Mouse (Mus musculus) cerebellum, adult 2 months (tissue): ENCODE measurements around the gene Adam17. TPM values are rescaled to one million over a fixed set of nuclear protein-coding genes. Genes with fewer than 3 reads are reported as not detected.

ENCODE experiments used
- DNase-seq, 2 experiments: peaks; one replicate each; pipeline ENCODE4 v3.0.0; 2021
- H3K27ac ChIP-seq: fragments of 200-500 bp; 2 replicates; pipeline ENCODE4 v1.5.1; 2012; ENCODE audit warnings: low read length, control low read depth, inconsistent platforms; ENCODE audit not compliant: insufficient read depth
- H3K27me3 ChIP-seq: fragments of 200-500 bp; 2 replicates; pipeline ENCODE4 v1.6.1; 2012; ENCODE audit warnings: inconsistent platforms, mild to moderate bottlenecking, low read length, moderate library complexity; ENCODE audit not compliant: control insufficient read depth, insufficient read depth
- H3K4me1 ChIP-seq: fragments of 200-500 bp; 2 replicates; pipeline ENCODE4 v1.6.1; 2011; ENCODE audit warnings: low read length; ENCODE audit not compliant: control insufficient read depth, insufficient read depth
- H3K4me3 ChIP-seq: fragments of 200-500 bp; replicated peaks from 2 replicates; pipeline ENCODE3; 2011; ENCODE audit warnings: mild to moderate bottlenecking, low read depth, low read length, control low read depth; ENCODE audit not compliant: insufficient read depth
- CTCF ChIP-seq: fragments of 200-500 bp; IDR thresholded peaks from 2 replicates; pipeline ENCODE4 v1.5.1; 2011; ENCODE audit warnings: low read depth, mild to moderate bottlenecking, control low read depth, low read length, moderate library complexity, borderline replicate concordance; ENCODE audit not compliant: insufficient read depth
- POLR2A ChIP-seq: fragments of 200-500 bp; IDR thresholded peaks from 2 replicates; pipeline ENCODE4 v1.6.1; 2011; ENCODE audit warnings: low read length, control low read depth, borderline replicate concordance; ENCODE audit not compliant: insufficient read depth
- WGBS: fragments of 180-500 bp; shearing (Covaris S2); methylation state at CpG from one replicate; pipeline ENCODE4 v1.1.7; 2018; 5-methylcytosine and 5-hydroxymethylcytosine counted together
- polyA plus RNA-seq: library from polyadenylated mRNA; depleted of rRNA; stranded (reverse); fragments of >200 nt; gene quantifications from 2 replicates; pipeline ENCODE4 v1.2.3, GENCODE M21; 2012

Adam17 gene
- polyA plus RNA-seq, 1 experiment = 19.0 TPM

- Histone ChIP-seq H3K4me3 (no peak overlapping the region), H3K4me1 (peaks cover 2% of the 10 kb centered on the region), H3K27me3 (no peaks in the 10 kb centered on the region), H3K27ac (no peak overlapping the region)
- no peak for DNase-seq
- TF ChIP-seq CTCF (no peak), POLR2A (no peak)
- 96% methylated on average over 5 of the region's 5 CpGs for WGBS
These were observed 4.4 kb downstream of the Adam17 start for GRCm38 (mm10) chr12:21369087-21369410.

- WGBS = 94% methylated on average over 9 of the region's 9 CpGs
- Histone ChIP-seq H3K27me3 (no peaks in the 10 kb centered on the region), H3K27ac (no peak overlapping the region), H3K4me1 (peaks cover 2% of the 10 kb centered on the region), H3K4me3 (no peak overlapping the region)
- DNase-seq = no peak
- TF ChIP-seq CTCF (no peak), POLR2A (no peak)
These were observed 4.9 kb downstream of the Adam17 start for GRCm38 (mm10) chr12:21368376-21369086.

GRCm38 (mm10) chr12:21364624-21365435 is 8.6 kb downstream of the Adam17 start:
- H3K27ac ChIP-seq = no peak overlapping the region
- TF ChIP-seq CTCF (no peak), POLR2A (no peak)
- DNase-seq = no peak
- H3K4me1 ChIP-seq = peaks cover 2% of the 10 kb centered on the region; the same call in 1 of the 2 replicates
- no peaks in the 10 kb centered on the region for H3K27me3 ChIP-seq
- WGBS = 87% methylated on average over 10 of the region's 10 CpGs
- no peak overlapping the region for H3K4me3 ChIP-seq

- Histone ChIP-seq H3K27ac (no peak overlapping the region), H3K27me3 (no peaks in the 10 kb centered on the region), H3K4me1 (peaks cover 2% of the 10 kb centered on the region; the same call in 1 of the 2 replicates), H3K4me3 (no peak overlapping the region)
- 68% methylated on average over 3 of the region's 3 CpGs for WGBS
- TF ChIP-seq POLR2A (no peak), CTCF (no peak)
- no peak for DNase-seq
These were observed 10.2 kb downstream of the Adam17 start for GRCm38 (mm10) chr12:21363195-21363594.

- TF ChIP-seq POLR2A = no peak
- TF ChIP-seq CTCF = no peak
- 58% methylated on average over 2 of the region's 2 CpGs for WGBS
- Histone ChIP-seq H3K27ac (no peak overlapping the region), H3K27me3 (no peaks in the 10 kb centered on the region), H3K4me1 (peaks cover 2% of the 10 kb centered on the region; the same call in 1 of the 2 replicates), H3K4me3 (no peak overlapping the region)
- DNase-seq = no peak
These were observed 10.7 kb downstream of the Adam17 start for GRCm38 (mm10) chr12:21362686-21363085.

GRCm38 (mm10) chr12:21353681-21354080 is 19.8 kb downstream of the Adam17 start:
- no peak for TF ChIP-seq POLR2A
- no peak for TF ChIP-seq CTCF
- no peak overlapping the region for H3K27ac ChIP-seq
- H3K4me1 ChIP-seq = no peaks in the 10 kb centered on the region
- 97% methylated on average over 8 of the region's 8 CpGs for WGBS
- no peak overlapping the region for H3K4me3 ChIP-seq
- H3K27me3 ChIP-seq = no peaks in the 10 kb centered on the region
- no peak for DNase-seq

GRCm38 (mm10) chr12:21350113-21350876 is 23.1 kb downstream of the Adam17 start:
- Histone ChIP-seq H3K4me3 (no peak overlapping the region), H3K27ac (no peak overlapping the region), H3K4me1 (no peaks in the 10 kb centered on the region), H3K27me3 (no peaks in the 10 kb centered on the region)
- TF ChIP-seq CTCF (no peak), POLR2A (no peak)
- WGBS = 37% methylated on average over 7 of the region's 7 CpGs
- no peak for DNase-seq

GRCm38 (mm10) chr12:21346972-21347371 is 26.5 kb downstream of the Adam17 start:
- TF ChIP-seq CTCF (no peak), POLR2A (no peak)
- no peak for DNase-seq
- H3K4me1 ChIP-seq = no peaks in the 10 kb centered on the region
- 92% methylated on average over 7 of the region's 7 CpGs for WGBS
- no peak overlapping the region for H3K4me3 ChIP-seq
- no peaks in the 10 kb centered on the region for H3K27me3 ChIP-seq
- H3K27ac ChIP-seq = no peak overlapping the region
